Mouse (Mus musculus) embryonic facial prominence, embryonic 14.5 days (tissue): ENCODE results near the gene Inpp5k. TPM values are rescaled to one million over a fixed set of nuclear protein-coding genes. Genes with fewer than 3 reads are reported as not detected.

Experiments
- ATAC-seq: fragments of 200-750 bp; cut with Nextera tagmentation; 2 replicates; pipeline ENCODE4 v1.8.0; 2017; ENCODE audit warnings: low read depth, moderate number of reproducible peaks, moderate TSS enrichment
- DNase-seq: peaks from one replicate; pipeline ENCODE4 v3.0.0-alpha.2; 2015; ENCODE audit warnings: low spot score
- H3K27ac ChIP-seq: fragments of 300-500 bp; sonication (generic); replicated peaks from 2 replicates; pipeline ENCODE4 v1.5.1; 2014; ENCODE audit warnings: low read depth, mild to moderate bottlenecking, low read length, moderate library complexity
- H3K27me3 ChIP-seq: fragments of 300-500 bp; sonication (generic); replicated peaks from 2 replicates; pipeline ENCODE4 v1.6.1; 2014; ENCODE audit warnings: low read length; ENCODE audit not compliant: control insufficient read depth, insufficient read depth
- H3K36me3 ChIP-seq: fragments of 300-500 bp; sonication (generic); 2 replicates; pipeline ENCODE4 v1.6.1; 2014; ENCODE audit warnings: low read length, mixed read lengths; ENCODE audit not compliant: control insufficient read depth, insufficient read depth
- H3K4me1 ChIP-seq: fragments of 300-500 bp; sonication (generic); 2 replicates; pipeline ENCODE4 v1.6.1; 2014; ENCODE audit warnings: antibody characterized with exemption, low read length; ENCODE audit not compliant: control insufficient read depth, insufficient read depth
- H3K4me2 ChIP-seq: fragments of 300-500 bp; sonication (generic); 2 replicates; pipeline ENCODE4 v1.6.1; 2014; ENCODE audit warnings: low read depth, mild to moderate bottlenecking, low read length, moderate library complexity, mixed read lengths
- H3K4me3 ChIP-seq: fragments of 300-500 bp; sonication (generic); 2 replicates; pipeline ENCODE4 v1.5.1; 2014; ENCODE audit warnings: low read depth, mild to moderate bottlenecking, low read length
- H3K9ac ChIP-seq: fragments of 300-500 bp; sonication (generic); 2 replicates; pipeline ENCODE4 v1.6.1; 2014; ENCODE audit warnings: low read depth, mild to moderate bottlenecking, low read length, moderate library complexity, mixed read lengths
- H3K9me3 ChIP-seq: fragments of 300-500 bp; sonication (generic); 2 replicates; pipeline ENCODE4 v1.6.1; 2016; ENCODE audit warnings: low read length; ENCODE audit not compliant: control insufficient read depth
- WGBS: fragments of 180-500 bp; shearing (Covaris S2); extraction: QIAGEN DNeasy Blood & Tissue Kit; methylation state at CpG from one replicate; pipeline ENCODE4 v1.1.7; 2014; 5-methylcytosine and 5-hydroxymethylcytosine counted together
- polyA plus RNA-seq: library from polyadenylated mRNA; unstranded; fragments of >200 nt; fragmentation: Nextera tagmentation; extraction: Ambion mirVana; gene quantifications from 2 replicates; pipeline ENCODE4 v1.2.1, GENCODE M21; 2014

Inpp5k gene
- polyA plus RNA-seq, 1 experiment from 2014 or later, result 23.7 TPM

DNA sequence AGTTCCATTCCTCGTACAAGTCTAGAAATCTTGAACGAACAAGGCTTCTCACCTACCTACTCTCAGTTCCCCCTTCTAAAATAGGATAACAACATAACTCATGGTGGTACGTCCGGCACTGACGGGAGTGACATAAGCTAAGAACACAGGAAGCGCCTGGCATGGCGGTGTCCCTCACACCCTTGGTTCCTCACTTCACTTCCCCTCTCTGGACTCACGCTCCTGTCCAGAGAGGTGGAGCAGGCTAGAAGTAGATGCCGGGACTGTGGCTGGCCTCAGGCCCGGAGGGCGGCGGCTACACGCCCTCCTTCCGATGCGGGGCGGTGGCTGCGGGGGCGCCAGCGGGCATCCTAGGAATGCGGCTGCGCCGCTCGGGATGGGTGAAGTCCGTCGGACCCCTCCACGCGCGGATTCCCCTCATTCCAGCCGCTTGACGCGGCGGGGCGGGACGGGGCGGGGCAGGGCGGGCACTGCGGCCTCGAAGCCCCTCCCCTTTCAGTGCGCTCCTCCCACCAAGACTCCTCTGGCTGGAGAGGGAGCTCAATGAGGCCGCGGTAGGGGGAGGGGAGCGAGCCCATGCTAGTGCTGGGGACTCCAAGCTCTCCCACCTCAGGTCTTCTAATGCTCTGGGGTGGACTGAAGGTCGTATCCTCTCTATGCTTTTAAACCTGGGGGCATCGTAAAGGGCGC is 23.1 kb downstream of the Inpp5k start:
- H3K4me1 ChIP-seq, result peaks cover 37% of the 10 kb centered on the region
- H3K9me3 ChIP-seq, result no peaks in the 10 kb centered on the region
- peaks cover 12% of the 10 kb centered on the region; the same call in 1 of the 2 replicates for H3K36me3 ChIP-seq
- peak overlapping the region; percentile 90 for H3K4me2 ChIP-seq
- peak; percentile 61 for ATAC-seq
- H3K27me3 ChIP-seq, result peaks cover 8% of the 10 kb centered on the region; the same call in 1 of the 2 replicates
- peak; percentile 91 for DNase-seq
- peak overlapping the region; percentile 53 for H3K4me3 ChIP-seq
- H3K27ac ChIP-seq, result peak overlapping the region; percentile 75
- H3K9ac ChIP-seq, result peak overlapping the region; percentile 58
- 4% methylated on average over 13 of the region's 45 CpGs for WGBS

DNA sequence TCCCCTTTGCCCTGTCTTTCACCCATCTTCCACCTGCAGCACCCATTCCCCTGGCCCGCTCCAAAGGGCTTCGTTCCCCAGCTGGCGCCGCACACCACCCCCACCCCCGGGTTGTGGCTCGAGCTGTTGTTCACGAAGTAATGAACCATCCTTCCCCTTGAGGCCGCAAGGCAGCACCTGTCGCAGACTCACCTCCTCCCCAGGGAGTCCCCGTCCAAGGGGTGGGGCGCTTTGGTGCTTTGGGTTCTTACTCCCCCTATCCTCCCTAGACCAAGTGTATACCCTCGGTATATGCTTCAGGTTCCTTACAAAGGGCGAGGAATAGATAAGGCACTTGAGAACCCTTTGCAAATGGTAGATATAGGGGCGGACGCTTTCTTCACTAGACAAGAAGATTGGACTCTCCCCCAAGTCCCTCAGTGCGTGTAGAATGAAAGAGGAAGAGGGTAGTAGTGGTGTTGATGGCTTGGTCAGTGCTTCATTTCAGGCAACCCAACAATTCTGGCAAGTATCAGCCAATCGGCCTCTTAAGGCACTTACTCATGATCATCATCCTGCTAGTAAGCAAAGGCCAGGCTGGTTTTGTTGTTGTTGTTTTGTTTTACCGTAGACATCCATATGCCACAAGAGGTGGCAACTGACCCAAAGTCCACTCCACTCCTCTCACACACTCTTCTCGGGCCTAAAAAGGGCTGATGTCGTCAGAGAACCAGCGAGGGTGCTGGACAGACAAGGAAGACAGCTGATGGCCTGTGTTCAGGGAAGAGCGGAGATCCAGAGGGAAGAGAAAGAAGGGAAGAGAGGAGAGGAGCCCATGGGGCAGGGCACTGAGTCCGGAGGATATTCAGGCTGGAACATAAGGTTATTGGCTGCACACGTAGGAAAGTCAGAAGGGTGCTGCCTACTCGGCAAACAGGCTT is 23.9 kb downstream of the Inpp5k start:
- WGBS, result 47% methylated on average over 25 of the region's 25 CpGs
- Histone ChIP-seq H3K4me3 (peak overlapping the region; percentile 81), H3K4me1 (peaks cover 37% of the 10 kb centered on the region), H3K9ac (peak overlapping the region; percentile 85), H3K9me3 (no peaks in the 10 kb centered on the region), H3K4me2 (peak overlapping the region; percentile 90), H3K27me3 (peaks cover 8% of the 10 kb centered on the region; the same call in 1 of the 2 replicates), H3K27ac (peak overlapping the region; percentile 78; the same call in 1 of the 2 replicates), H3K36me3 (peaks cover 20% of the 10 kb centered on the region; the same call in 1 of the 2 replicates)
- ATAC-seq, result peak; percentile 10; the same call in 1 of the 2 replicates
- no peak for DNase-seq

DNA sequence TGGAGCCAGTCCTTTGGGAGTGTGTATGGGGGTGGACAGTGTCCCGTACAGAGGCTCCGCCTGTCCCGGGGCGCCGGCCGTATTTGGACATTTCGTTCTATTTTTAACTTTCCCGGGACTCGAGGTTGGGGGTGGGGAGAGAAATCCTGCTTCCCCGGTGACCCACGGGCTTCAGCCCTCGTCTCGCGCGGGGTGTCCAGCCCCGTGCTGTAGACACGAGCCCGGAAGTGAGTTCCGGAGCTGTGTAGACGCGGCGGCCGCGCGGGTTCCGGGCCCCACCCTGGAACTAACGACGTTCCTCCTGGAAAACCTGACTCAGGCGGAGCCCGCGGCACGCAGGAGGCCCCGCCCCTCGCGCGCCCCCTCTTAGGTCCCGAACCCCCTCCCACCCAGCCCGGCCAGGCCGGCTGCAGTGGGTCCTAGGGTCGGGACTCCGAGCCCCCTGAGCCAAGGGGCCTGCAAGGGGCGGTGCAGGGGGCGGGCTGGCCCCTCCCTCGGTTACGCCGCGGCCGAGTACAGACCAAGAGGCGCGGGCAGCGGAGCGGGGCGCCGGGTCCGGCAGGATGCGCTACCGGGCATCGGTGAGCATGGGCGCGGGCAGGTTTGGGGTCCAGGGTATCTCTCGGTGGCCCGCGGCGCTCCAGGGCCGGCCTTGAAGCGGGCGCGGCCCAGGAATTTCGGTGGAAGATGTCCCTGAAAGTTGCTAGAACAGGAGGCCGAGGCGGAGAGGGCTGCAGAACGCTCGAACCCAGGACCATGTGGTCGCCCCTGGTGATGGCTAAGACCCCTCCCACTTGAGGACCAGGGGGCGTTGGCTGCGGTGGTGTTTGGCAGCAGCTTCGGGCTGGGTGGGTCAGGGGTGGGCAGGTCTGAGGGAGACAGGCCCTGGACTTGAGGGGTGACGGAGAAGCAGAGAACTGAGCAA is 25.1 kb downstream of the Inpp5k start:
- H3K9ac ChIP-seq, result peak overlapping the region; percentile 85
- ATAC-seq, result peak; percentile 58
- peaks cover 30% of the 10 kb centered on the region; the same call in 1 of the 2 replicates for H3K36me3 ChIP-seq
- peak; percentile 86 for DNase-seq
- peak overlapping the region; percentile 82 for H3K4me2 ChIP-seq
- no peaks in the 10 kb centered on the region for H3K9me3 ChIP-seq
- WGBS, result 2% methylated on average over 45 of the region's 78 CpGs
- peak overlapping the region; percentile 78 for H3K27ac ChIP-seq
- peak overlapping the region; percentile 81 for H3K4me3 ChIP-seq
- peaks cover 8% of the 10 kb centered on the region; the same call in 1 of the 2 replicates for H3K27me3 ChIP-seq
- H3K4me1 ChIP-seq, result peaks cover 37% of the 10 kb centered on the region

DNA sequence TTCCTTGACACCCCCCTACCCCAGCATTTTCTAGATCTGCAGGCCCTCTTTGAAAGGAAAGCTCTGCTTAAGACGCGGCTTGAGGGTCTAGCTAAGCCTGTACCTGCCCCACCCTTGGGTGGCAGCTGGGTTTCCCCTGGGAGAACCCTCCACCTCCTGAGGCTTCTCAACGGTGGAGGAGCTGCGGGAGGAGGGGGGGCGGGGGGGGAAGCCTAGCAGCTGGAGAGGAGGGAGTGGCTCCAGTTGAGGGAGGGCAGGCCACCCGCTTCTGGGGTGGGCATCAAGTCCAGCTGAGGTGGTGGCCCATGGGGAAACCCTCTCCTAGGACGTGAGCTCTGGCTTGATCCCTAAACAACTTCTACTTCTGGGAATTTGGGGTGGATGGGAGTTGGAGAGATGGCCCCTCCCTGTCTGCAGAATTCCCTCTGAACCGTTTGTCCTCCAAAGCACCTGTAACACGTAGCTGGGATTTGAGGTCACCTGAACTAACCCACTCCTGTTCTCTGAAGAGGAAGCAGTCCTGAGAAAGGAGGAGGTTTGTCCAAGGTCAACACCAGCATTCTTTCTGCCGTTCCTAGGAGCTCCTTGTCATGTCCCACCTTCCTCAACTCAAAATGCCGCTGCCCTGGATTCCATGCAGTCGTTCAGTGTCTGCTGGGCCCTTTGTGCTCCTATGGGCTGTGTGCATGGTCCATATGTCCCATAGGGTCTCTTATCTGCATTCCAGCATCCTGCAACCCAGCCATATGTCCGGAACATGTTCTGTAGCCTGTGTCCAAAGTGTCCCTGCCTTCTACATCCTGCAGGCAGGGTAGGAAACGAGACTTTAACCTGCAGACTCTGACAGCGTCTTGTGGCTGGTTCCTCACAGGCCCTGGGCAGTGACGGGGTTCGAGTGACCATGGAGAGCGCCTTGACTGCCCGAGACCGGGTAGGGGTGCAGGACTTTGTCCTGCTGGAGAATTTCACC is 26.1 kb downstream of the Inpp5k start:
- 68% methylated on average over 13 of the region's 20 CpGs for WGBS
- H3K9ac ChIP-seq, result peak overlapping the region; percentile 85
- peak overlapping the region; percentile 78 for H3K27ac ChIP-seq
- H3K4me2 ChIP-seq, result peak overlapping the region; percentile 82
- DNase-seq (no peak), ATAC-seq (no peak)
- H3K36me3 ChIP-seq, result peaks cover 40% of the 10 kb centered on the region; the same call in 1 of the 2 replicates
- H3K4me1 ChIP-seq, result peaks cover 32% of the 10 kb centered on the region
- peaks cover 8% of the 10 kb centered on the region; the same call in 1 of the 2 replicates for H3K27me3 ChIP-seq
- H3K4me3 ChIP-seq, result peak overlapping the region; percentile 81
- no peaks in the 10 kb centered on the region for H3K9me3 ChIP-seq

DNA sequence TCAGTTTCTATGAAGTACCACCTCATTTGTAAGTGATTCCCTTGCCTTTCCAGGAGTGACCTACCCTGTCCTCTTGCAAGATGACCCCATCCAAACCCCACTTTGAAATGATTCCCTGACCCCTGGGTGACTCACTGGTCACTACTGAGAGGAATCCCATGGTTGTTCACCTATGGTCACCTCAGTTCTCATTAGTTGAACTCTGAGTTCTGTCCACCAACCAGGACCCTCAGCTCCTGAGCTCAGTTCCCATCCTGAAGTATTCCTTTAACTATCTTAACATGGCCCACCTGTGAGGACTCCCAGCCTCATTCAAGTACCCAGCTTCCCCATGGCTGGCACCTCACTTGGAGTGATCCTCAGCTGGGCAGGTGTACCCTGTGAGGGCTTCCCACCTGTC is 27.1 kb downstream of the Inpp5k start:
- H3K4me2 ChIP-seq, result no peak overlapping the region
- no peaks in the 10 kb centered on the region for H3K9me3 ChIP-seq
- H3K27ac ChIP-seq, result no peak overlapping the region
- H3K27me3 ChIP-seq, result no peaks in the 10 kb centered on the region
- no peak overlapping the region for H3K4me3 ChIP-seq
- H3K9ac ChIP-seq, result no peak overlapping the region
- H3K4me1 ChIP-seq, result peaks cover 26% of the 10 kb centered on the region
- DNase-seq (no peak), ATAC-seq (no peak)
- H3K36me3 ChIP-seq, result peaks cover 50% of the 10 kb centered on the region

DNA sequence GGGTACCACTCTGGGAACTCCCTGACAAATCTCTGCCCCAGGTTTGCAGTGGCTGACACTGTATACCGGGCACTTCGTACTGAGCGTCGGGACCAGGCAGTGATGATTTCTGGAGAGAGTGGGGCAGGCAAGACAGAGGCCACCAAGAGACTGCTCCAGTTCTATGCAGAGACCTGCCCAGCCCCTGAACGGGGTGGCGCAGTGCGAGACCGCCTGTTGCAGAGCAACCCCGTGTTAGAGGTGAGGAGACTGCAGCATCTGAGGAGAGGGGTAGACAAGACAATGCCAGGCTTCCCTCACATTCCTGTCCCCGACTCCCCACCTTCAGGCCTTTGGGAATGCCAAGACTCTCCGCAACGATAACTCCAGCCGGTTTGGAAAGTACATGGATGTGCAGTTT is 27.5 kb downstream of the Inpp5k start:
- 94% methylated on average over 13 of the region's 13 CpGs for WGBS
- H3K9me3 ChIP-seq, result no peaks in the 10 kb centered on the region
- H3K9ac ChIP-seq, result no peak overlapping the region
- ATAC-seq (no peak), DNase-seq (no peak)
- no peak overlapping the region for H3K4me2 ChIP-seq
- H3K27me3 ChIP-seq, result no peaks in the 10 kb centered on the region
- peaks cover 22% of the 10 kb centered on the region for H3K4me1 ChIP-seq
- no peak overlapping the region for H3K4me3 ChIP-seq
- H3K27ac ChIP-seq, result no peak overlapping the region
- peaks cover 54% of the 10 kb centered on the region for H3K36me3 ChIP-seq

DNA sequence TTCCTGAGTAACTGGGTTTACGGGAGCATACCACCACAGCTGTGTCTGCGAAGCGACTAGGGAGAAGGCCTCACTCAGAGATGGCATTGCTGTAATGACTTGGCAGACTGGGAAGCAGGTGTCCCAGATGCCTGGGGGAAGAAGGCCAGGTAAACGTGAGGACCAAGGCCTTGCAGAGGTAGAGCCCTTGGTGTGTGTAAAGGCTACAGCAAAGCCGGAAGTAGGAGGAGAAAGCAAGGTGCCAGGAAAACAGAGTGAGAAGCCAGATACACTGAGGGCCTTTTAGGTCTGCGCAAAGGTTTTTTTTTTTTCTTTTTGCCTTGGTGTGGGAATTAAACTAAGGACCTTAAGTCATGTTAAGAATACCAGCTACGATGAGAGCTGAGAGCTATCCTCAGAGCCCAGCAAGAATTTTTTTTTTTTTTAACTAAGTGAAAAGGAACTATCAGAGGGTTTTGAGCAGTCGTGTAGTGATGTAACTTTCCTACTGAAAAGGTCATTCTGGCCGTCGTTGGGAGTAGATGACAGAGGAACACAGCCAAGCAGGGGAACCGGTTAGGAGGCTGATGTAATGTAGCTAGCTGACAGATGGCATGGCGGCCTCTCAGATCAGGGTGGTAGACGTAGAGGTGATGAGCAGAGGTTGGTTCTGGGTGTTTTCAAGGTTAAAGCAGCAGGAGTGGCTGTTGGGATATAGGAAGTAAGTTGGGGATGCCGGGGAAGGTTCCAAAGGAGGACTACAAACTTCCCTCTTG is 28.4 kb downstream of the Inpp5k start:
- no peak for ATAC-seq
- no peak for DNase-seq
- H3K36me3 ChIP-seq, result peaks cover 56% of the 10 kb centered on the region
- no peak overlapping the region for H3K4me3 ChIP-seq
- H3K4me2 ChIP-seq, result no peak overlapping the region
- no peak overlapping the region for H3K27ac ChIP-seq
- H3K9me3 ChIP-seq, result no peaks in the 10 kb centered on the region
- H3K9ac ChIP-seq, result no peak overlapping the region
- 81% methylated on average over 14 of the region's 14 CpGs for WGBS
- peaks cover 16% of the 10 kb centered on the region for H3K4me1 ChIP-seq
- H3K27me3 ChIP-seq, result no peaks in the 10 kb centered on the region
